Mouse (Mus musculus) induced T-regulatory cell, adult 2 months (primary cell): Measurements from ENCODE around the gene Dclk2.
A peak's percentile ranks its signal among the peaks of the same experiment; 100 is the strongest.

ENCODE experiments used
- DNase-seq: peaks from one replicate; pipeline ENCODE4 v3.0.0-alpha.2; 2012; ENCODE audit warnings: low read depth

Gene Dclk2

DNA sequence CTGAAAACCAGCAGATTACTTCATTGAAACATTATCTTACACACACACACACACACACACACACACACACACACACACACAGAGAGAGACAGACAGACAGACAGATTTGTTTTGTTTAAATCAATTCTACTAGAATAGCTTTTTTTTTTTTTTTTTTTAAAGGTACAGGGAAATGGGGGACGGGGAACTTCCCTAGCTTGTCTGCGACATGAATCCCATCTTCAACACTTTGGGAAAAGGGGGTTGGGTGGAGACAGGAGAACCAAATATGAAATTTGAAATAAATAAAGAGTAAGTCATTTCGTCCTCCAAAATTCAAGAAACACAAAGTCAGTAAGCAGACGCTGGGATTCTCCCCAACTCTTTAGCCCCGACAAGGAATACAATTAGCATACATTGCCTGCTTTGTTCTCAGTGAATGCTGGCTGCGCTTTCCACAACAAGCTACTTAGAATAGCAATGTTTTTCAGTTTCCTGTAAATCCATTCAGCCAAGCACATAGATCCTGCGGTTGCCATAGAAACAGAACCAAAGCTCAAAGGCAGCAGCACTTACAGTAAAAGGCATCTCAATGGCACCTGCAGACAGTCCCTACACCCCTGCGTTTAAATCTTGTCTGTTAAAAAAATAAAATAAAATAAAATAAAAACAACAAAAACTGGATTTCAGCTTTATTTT, 75.7 kb downstream of the Dclk2 start:
- peak; percentile 86 for DNase-seq

DNA sequence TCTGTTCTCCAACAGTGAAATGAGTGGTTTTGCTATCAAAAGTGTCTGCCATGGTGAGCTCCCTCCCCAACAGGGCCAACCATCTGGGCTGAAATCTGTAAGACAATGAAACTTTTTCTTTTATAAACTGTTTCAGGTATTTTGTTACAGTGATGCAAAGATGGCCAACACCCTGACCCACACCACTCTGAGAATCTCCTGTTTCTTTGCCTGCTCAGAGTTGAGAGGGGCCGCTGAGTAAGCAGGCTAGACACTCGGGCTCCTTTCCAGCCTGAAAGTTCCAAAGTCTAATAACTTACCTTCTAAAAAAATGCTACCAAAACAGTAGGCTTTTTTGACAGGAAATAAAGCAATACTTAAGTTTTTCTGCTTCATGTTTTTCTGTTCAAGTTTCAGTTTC, 78.2 kb downstream of the Dclk2 start:
- DNase-seq, result peak; percentile 74

DNA sequence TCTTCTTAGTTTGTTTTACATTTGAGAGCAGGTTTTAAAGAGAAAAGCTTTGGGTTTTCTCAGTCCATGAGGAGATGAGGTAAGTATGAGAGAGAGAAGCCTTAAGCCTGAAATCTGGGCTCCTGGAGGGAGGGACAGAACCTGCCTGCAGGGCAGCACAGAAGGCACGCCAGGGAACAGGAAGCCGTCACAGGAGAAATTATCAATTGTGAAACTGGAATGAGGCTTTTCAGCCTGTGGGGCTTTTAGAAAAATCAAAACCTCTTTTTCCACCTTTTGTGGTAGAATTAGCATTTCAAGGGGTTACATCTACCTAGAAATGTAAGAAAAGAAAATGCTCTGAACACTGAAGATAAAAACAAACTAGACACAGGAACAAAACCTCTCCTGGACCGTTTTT, 81.0 kb downstream of the Dclk2 start:
- DNase-seq, result peak; percentile 82

DNA sequence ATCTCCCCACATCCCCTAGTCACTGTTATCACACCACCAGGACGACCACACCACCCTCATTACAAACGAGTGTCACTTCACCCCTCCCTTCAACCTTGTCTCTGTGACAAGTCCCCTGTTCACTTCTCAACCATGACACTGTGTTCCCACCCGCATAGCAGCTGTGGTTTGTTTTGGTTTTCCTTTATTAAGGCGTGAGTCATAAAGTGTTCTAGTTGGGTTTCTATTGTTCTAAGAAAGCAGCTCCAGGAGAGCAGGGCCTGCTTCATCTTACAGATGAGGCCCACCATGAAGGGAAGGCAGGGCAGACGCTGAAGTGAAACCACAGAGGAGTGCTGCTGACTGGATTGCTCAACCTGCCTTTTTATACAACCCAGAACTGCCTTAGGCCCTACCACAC, 83.3 kb downstream of the Dclk2 start:
- DNase-seq, result no peak

DNA sequence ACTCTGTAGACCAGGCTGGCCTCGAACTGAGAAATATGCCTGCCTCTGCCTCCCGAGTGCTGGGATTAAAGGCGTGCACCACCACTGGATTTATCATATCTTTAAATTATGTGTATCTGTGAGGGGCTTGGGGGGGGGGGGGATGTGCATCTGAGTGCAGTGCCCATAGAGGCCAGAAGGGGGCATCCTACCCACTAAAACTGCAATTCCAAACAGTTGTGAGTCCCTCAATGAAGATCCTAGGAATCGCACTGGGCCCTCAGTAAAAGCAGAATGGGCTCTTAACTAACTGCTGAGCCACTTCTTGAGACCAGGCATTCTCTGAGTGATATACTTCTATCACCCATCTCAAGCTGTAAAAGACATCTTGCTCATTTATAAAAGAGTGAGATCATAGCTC, 85.5 kb downstream of the Dclk2 start:
- DNase-seq, result peak; percentile 46

DNA sequence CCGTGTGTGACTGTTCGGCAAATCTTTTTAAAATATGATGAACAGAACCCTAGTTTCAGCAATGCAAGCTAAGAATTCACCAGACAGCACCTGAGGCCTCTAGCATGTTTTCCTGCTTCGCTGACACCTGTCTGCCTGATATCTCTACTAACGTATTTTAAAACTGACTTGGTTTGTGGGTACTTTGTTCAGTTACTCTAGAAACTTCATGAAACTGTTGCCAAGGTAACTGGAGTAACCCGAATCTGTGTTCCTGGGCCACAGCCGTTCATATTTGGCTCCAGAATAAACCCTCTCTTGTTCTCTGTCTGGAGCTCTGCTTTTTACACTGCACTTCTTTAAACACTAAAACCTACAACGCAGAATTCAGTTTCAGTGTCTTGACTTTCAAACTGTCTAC, 86.3 kb downstream of the Dclk2 start:
- peak; percentile 78 for DNase-seq

DNA sequence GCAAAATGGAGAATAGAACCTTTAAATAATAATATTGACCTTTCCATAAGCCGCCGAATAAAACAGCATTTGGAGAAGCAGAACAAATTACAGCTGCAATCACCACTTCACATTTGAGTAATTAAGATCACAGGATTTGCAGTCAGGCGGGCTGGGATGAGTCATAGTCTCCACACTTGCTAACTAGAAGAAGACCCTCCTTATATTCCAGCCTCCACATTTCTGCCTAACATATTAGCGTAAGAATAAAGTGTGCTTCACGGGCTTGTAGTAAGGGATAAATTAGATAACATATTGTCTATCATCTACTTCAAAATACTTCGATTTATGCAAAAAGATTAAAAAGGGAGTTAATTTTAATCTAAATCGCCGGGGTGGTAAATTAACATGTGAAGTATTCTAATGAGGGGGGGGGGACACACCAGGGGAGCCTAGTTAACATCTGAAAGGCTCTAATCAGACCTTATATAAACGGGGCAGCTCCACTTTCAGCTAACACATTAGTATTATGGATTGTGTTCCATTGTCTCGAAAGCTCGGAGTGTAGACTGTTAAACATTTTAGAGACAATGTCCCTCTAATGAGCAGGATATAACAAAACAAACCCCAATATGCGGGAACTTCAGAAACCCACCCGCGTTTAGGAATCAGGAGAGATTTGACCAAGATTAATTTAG, 87.9 kb downstream of the Dclk2 start:
- peak; percentile 53 for DNase-seq

DNA sequence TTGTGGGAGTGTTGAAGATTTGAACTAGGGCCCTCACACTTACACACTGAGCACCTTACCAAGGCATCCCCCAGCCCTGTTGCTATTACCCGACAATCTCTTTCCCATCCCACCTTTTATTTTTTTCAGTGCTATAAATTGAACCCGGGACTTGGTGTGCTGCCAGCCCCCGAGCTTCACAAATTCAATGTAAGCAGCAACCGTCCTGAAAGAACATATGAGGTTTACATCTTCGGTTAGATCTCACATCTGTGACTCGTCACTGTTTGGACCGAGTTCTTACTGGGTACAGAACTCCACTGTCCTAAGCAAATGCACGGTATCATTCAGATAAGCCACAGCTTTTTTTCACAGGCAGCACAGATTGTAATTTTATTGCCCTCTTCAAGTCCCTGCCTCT, 88.5 kb downstream of the Dclk2 start:
- DNase-seq, result no peak

DNA sequence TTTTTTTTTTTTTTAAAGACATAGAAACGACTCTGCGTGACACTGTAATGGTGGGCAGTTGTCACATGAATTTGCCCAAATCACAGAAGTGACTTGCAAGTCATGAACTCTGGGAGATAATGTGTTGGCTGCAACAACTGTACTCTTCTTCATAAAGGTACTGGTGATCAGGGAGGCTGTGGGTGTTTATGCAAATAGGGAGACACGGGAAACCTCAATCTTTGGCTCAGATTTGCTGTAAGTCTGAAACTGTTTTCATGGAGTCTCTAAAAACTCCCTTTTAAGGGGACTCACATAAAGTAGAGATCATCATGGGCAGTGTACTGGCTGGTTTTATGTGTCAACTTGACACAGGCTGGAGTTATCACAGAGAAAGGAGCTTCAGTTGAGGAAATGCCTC, 93.1 kb downstream of the Dclk2 start:
- DNase-seq, result peak; percentile 58

DNA sequence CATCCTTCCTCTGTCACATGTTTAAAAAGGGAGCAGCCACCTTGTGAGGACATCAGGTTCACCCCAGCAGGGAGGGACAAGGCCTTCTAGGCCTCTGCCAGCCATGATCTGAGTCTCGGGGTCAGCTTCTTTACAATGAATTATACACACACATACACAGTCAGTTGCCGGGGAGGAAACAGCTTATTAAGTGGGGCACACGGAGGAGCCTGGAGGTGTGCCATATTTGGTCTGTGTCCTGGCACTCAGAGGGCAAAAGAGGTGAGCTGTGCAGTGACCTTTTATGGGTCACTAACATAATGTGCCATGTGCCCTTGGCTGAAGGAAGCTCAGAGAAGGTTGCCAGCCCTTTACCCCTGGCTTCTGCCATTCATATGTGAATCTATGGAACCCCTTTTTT, 99.3 kb downstream of the Dclk2 start:
- no peak for DNase-seq

DNA sequence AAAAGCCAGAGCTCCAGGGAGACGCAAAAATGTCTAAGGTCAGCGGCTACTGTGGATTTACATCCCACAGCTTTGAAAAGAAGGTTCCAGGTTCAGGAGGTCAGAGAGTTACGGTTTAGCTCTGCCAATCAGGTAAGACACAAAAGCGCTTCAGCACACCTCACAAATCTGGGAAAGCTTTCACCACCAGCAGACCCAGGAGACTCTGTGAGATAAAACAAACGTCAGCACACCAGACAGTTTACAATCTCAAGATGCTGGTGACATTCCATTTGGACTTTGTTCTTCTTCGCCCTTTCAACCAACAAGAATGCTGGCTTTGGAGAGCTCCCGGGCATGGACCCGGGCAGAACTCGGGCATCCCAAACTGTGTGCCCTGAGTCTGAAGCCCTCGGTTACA, 100.3 kb downstream of the Dclk2 start:
- DNase-seq, result no peak

DNA sequence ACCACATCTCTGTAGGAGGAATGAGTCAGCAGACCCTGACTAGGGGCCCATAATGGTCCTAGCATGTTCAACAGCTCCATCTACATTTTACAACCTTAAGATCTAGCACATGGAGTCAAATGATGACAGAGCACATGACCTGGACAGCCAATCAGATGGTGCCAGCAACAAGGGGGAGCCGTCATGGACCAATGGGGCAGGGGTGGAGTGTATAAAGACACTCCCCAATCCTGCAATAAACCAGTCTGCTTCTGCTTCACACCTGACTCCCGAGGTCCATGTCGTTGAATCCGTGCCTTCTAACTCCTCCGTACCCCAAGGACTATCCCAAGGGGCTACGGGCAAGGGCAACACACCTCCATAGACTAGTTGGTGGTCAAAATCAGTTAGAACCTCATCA, 101.3 kb downstream of the Dclk2 start:
- DNase-seq, result no peak

DNA sequence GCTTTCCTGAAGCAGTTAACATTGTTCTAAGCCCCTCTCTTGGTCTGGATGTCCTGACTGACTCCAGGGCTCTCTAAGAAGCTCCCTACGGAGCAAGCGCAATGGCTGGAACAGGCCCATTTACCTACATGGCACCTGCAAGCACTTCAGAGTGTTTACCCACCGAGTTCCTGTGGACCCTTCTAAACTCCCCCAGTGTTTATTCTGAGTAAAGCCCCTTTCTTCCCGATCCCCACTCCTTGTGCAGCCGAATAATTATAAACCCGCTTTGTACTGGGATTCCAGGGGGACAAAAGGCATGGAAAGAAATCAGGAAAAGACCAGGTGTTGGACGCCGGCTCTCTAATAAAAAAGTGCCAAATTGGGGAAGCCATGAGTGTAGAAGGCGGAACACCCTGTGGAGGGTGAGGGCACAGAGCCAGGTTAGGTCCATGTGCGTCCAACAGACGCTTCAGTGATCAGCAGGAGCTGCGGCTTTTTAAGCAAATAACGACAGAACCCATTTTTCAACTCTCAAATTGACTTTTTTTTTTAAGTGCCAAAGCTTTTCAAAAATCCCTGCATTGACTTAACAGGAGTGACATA, 102.6 kb downstream of the Dclk2 start:
- DNase-seq, result no peak

DNA sequence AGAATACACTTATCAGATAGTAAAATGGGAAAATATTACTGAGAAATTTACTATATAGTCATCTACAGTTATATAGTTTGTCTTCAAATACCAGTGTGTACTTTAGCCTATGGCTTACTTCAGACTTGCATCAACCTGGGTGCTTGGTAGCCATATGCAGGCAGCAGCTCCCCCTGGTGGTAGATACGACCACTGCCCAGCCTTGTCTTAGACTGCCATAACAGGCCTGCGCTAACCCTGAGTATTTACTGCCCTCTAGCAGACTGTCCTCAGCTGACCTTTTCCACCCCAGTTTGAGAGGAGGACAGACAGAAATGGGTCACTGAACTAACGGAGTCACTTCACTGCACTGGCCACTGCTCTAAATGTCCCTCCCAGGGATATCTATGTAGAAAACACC, 108.0 kb downstream of the Dclk2 start:
- peak; percentile 84 for DNase-seq

DNA sequence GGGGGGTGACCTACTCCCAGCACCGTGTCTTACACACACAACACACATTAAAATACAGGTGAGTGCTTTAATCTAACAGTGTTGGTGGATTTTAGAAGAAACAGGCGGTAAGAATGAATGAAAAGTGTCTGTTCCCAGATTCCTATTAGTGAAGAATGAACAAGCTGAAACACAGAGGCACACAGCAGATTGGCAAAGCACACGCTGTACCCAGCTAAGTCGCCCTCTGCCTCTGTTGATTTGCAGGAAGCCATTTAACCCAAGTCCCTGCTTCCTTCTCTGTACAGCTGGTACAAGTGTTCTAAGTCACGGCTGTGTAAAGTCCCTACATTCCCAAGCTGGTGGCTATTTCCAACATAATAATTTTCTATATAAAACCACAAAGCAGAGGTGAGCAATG, 109.7 kb downstream of the Dclk2 start:
- no peak for DNase-seq

DNA sequence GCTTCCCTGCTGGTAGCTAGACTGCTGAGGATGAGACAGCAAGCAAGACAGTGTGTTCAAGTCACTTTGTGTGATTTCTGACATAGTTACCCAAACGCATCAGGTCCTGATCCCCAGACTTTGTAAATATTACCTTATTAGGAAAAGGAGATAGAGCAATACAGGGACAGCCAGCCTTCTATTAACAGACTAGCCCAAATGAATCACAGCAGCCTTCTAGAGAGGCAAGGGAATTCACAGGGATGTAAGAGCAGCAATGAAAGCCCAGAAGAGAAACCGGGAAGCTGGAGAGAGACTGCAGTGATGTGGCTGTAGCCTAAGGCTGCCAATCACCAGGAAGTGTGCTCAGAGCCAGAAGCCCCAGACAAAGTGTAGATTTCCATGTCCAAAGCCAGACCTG, 111.0 kb downstream of the Dclk2 start:
- no peak for DNase-seq

DNA sequence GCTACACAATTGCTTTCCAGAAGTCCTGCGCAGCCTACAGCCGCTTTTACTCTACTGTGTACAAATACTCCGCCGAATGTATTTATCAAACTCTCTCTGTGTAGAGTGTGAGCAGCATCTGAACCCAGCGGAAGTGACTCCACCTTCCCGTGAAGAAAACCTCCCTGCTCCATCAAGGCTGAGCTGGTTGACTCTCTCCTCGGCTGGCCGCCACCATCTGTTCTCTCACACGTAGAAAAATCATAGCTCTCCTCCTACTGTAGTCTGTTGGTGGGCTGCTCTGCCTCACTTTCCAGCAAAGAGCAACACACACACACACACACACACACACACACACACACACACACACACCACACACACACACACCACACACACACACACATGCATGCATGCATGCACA, 111.5 kb downstream of the Dclk2 start:
- no peak for DNase-seq

DNA sequence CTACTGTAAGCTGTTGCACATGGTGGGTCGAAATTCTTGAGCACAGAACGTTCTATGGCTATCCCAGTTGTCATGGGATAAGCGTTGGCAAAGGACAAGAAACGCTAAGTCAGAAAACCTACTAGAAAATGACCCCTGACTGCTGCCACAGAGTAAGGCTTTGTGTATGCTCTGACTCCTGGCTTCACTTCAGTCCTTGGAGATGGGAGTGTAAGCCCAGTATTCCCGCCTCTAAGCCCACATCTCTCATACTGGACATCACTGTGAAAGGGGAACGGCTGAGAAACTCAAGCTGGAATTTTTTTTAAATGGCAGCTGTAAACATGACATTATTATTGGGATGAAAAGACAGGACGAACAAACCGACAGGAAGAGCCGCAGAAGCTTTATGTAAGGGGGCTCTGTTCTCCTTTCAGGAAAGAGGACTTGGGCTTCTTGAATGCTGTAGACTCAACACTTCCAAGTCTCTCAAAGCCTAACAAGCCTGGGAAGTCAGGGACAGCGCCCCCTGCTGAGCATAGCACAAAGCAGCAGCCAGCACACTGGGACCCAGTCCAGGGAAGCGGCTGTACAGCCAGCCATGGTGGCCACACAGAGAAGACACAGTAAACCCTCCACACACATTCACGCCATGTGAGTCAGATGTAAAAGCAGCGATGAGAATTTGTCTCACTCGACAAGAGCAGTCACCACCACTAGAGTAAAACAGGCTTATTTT, 112.7 kb downstream of the Dclk2 start:
- DNase-seq, result peak; percentile 60

DNA sequence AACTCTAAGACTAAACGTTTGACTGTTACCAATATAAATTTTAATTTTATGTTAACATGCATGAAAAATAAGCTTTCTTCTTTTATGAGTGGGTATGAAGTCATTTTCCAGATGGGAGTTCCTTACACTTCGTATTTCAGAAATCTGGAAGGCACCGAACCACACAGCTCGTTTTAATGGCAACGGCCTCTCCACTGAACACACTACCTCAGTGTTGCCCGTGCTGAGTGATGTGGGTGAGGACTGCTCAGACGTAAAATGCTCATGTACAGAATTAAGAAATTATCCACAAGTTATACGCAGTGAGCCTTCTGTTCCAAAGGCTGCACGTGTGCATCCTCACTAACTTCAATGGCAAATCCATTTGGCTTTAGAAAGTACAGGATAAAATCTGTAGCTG, 113.8 kb downstream of the Dclk2 start:
- DNase-seq, result no peak

DNA sequence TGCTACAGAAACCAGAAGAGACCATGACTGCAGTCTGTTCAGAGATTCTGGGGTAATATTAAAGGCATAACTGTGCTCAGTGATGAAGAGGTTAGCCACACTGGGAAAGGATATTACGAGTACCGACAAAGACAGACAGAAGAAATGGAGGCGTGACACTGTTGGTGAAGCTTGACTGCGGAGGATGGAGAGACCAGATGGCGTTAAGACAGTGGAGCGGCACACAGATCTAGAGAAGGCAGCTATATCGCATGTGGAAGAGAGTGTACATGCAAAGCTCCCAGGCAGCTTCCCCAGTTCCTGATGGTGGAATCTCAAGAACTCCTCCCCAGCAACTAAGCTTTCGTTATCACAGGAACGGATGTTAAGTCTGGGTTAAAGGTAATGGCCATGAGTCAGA, 116.4 kb downstream of the Dclk2 start:
- DNase-seq, result no peak

DNA sequence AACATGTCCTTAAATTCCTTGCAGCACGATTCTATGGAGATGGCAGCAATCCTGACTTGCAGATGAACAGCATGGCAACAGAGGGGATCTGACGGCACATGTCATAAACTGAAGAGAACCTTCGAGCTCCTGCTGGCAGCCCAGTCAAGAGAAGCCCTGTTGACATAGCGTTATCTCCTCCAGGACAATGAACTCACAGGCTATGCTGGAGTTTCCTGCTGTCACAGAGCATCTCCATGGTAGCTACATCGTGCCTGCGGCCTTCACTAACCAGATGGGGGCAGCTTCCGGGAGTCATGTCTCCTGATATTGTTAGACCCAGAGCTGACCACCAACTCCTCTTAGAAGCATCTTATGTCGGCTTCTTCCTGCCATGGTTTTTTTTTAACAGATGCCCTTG, 117.8 kb downstream of the Dclk2 start:
- DNase-seq, result no peak

DNA sequence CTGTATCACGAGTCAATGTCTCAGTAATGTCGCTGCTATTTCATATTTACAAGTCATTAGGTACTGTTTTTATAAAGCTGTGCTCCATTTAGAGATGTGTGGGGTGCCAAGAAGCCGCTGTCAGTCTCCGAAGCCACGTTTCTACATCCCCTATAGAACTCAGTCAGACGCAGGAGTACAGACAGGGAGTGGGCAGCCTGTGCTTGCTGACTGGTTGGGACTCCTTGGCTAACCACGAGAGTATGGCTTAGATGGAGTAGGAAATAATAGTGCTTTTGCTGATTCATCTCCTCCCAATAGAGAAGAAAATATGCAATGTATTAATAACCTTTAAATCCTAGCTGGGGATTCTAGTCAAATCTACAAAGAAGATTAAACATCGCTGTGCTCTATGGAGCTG, 119.8 kb downstream of the Dclk2 start:
- no peak for DNase-seq

DNA sequence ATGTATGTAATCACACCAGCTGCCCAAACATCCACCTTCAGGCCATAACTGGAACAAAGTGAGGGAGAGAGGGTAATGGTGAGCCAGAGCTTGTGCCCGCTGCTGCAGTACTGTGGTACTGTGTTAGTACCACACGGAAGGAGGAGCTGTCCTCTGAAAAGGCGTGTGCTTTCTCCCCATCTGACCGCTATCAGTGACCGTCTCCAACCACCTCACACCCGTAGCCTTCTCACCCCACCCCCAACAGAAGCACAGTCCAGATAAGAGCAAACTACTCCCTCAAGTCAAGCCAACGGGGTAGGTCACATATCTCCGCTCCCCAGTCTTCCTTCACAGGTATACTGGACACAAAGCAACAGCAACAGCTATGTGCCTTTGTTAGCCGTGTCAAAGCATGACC, 121.6 kb downstream of the Dclk2 start:
- DNase-seq, result no peak
